Mouse (Mus musculus) hindbrain, embryonic 11.5 days (tissue): Measurements from ENCODE around the gene Gm10142. TPM values are rescaled to one million over a fixed set of nuclear protein-coding genes. Genes with fewer than 3 reads are reported as not detected.
A peak's percentile ranks its signal among the peaks of the same experiment; 100 is the strongest.
"Not testable (repeated sequence)": the region's sequence is repeated elsewhere in the genome, so short reads cannot be mapped to it uniquely, and the experiment has no call there.

Experiments used
- ATAC-seq: fragments of 200-750 bp; cut with Nextera tagmentation; 2 replicates; pipeline ENCODE4 v1.8.0; 2017; ENCODE audit warnings: mild to moderate bottlenecking, moderate TSS enrichment, moderate library complexity; ENCODE audit not compliant: low FRiP score
- DNase-seq: peaks from one replicate; pipeline ENCODE4 v3.0.0-alpha.2; 2015; ENCODE audit warnings: low spot score
- H3K27ac ChIP-seq: fragments of 300-500 bp; sonication (generic); 2 replicates; pipeline ENCODE4 v1.5.1; 2014; ENCODE audit warnings: mild to moderate bottlenecking, low read depth, low read length
- H3K27me3 ChIP-seq: fragments of 300-500 bp; sonication (generic); 2 replicates; pipeline ENCODE4 v1.6.1; 2014; ENCODE audit warnings: mild to moderate bottlenecking, low read length, moderate library complexity, mixed read lengths; ENCODE audit not compliant: control insufficient read depth, insufficient read depth
- H3K36me3 ChIP-seq: fragments of 300-500 bp; sonication (generic); 2 replicates; pipeline ENCODE4 v1.6.1; 2014; ENCODE audit warnings: mild to moderate bottlenecking, low read length, moderate library complexity, mixed read lengths; ENCODE audit not compliant: control insufficient read depth, insufficient read depth
- H3K4me1 ChIP-seq: fragments of 300-500 bp; sonication (generic); replicated peaks from 2 replicates; pipeline ENCODE4 v1.6.1; 2014; ENCODE audit warnings: low read length, mixed read lengths; ENCODE audit not compliant: control insufficient read depth, insufficient read depth
- H3K4me2 ChIP-seq: fragments of 300-500 bp; sonication (generic); replicated peaks from 2 replicates; pipeline ENCODE4 v1.6.1; 2014; ENCODE audit warnings: mild to moderate bottlenecking, low read depth, low read length
- H3K4me3 ChIP-seq: fragments of 300-500 bp; sonication (generic); 2 replicates; pipeline ENCODE4 v1.5.1; 2014; ENCODE audit warnings: low read depth, low read length
- H3K9ac ChIP-seq: fragments of 300-500 bp; sonication (generic); 2 replicates; pipeline ENCODE4 v1.6.1; 2014; ENCODE audit warnings: low read depth, low read length
- H3K9me3 ChIP-seq: fragments of 300-500 bp; sonication (generic); 2 replicates; pipeline ENCODE4 v1.6.1; 2016; ENCODE audit warnings: low read length; ENCODE audit not compliant: control insufficient read depth
- WGBS: fragments of 180-500 bp; shearing (Covaris S2); extraction: QIAGEN DNeasy Blood & Tissue Kit; methylation state at CpG from one replicate; pipeline ENCODE4 v1.1.7; 2014; 5-methylcytosine and 5-hydroxymethylcytosine counted together
- polyA plus RNA-seq: library from polyadenylated mRNA; unstranded; fragments of >200 nt; fragmentation: Nextera tagmentation; extraction: Ambion mirVana; gene quantifications from 2 replicates; pipeline ENCODE4 v1.2.1, GENCODE M21; 2014

Gm10142 gene
- polyA plus RNA-seq, 1 experiment from 2014 or later, result not detected

GRCm38 (mm10) chr10:77724855-77725254 is 9.2 kb downstream of the Gm10142 start:
- H3K36me3 ChIP-seq, result no peaks in the 10 kb centered on the region
- DNase-seq, result no peak
- no peak overlapping the region for H3K4me2 ChIP-seq
- ATAC-seq, result no peak
- H3K9ac ChIP-seq, result no peak overlapping the region
- no peaks in the 10 kb centered on the region for H3K9me3 ChIP-seq
- no peaks in the 10 kb centered on the region for H3K27me3 ChIP-seq
- WGBS, result 73% methylated on average over 8 of the region's 8 CpGs
- no peak overlapping the region for H3K4me3 ChIP-seq
- H3K4me1 ChIP-seq, result no peaks in the 10 kb centered on the region
- H3K27ac ChIP-seq, result no peak overlapping the region

- no peak within 1 kb of the TSS for H3K4me3 ChIP-seq
- ATAC-seq, result no peak
- 40% methylated on average over 3 of the region's 3 CpGs for WGBS
These were observed 10.6 kb downstream of the Gm10142 start, which contains the start of gene Gm10100 for GRCm38 (mm10) chr10:77726186-77726585. Gm10100 (plus strand) TSS chr10:77726486.

DNA sequence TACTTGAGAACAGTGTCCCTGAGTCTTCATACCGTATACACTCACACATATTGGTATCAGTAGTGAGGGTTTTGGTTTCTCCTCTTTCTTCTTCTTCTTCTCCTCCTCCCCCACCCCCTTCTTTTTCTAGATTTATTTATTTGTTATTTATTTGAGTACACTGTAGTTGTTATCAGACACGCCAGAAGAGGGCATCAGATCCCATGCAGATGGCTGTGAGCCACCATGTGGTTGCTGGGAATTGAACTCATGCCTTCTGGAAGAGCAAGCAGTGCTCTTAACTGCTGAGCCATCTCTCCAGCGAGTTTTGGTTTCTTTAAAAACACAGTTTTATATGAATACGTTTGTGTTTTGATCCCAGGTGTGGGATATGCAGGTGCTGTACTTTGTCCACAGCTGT is 12.7 kb downstream of the Gm10142 start:
- H3K27ac ChIP-seq, result no peak overlapping the region
- 65% methylated on average over 4 of the region's 4 CpGs for WGBS
- DNase-seq, result no peak
- H3K4me2 ChIP-seq, result no peak overlapping the region
- no peak for ATAC-seq
- no peaks in the 10 kb centered on the region for H3K27me3 ChIP-seq
- H3K9me3 ChIP-seq, result no peaks in the 10 kb centered on the region
- no peaks in the 10 kb centered on the region for H3K4me1 ChIP-seq
- H3K9ac ChIP-seq, result no peak overlapping the region
- no peaks in the 10 kb centered on the region for H3K36me3 ChIP-seq
- H3K4me3 ChIP-seq, result no peak overlapping the region

More at GRCm38 (mm10) chr10:77726186-77726585, 10.6 kb downstream of the Gm10142 start, which contains the start of gene Gm10100:
- no peaks in the 10 kb centered on the region for H3K27me3 ChIP-seq
- H3K36me3 ChIP-seq, result no peaks in the 10 kb centered on the region
- H3K9ac ChIP-seq, result no peak within 1 kb of the TSS
- no peak within 1 kb of the TSS for H3K4me2 ChIP-seq
- H3K9me3 ChIP-seq, result no peaks in the 10 kb centered on the region
- no peak within 1 kb of the TSS for H3K27ac ChIP-seq
- no peak for DNase-seq
- H3K4me1 ChIP-seq, result no peaks in the 10 kb centered on the region

- H3K4me1 ChIP-seq, result no peaks in the 10 kb centered on the region
- DNase-seq, result peak; percentile 41
- no peaks in the 10 kb centered on the region for H3K9me3 ChIP-seq
- no peaks in the 10 kb centered on the region for H3K27me3 ChIP-seq
- ATAC-seq, result no peak
- H3K36me3 ChIP-seq, result no peaks in the 10 kb centered on the region
- 48% methylated on average over 4 of the region's 4 CpGs for WGBS
- no peak overlapping the region for H3K4me2 ChIP-seq
- no peak overlapping the region for H3K27ac ChIP-seq
- no peak overlapping the region for H3K9ac ChIP-seq
- no peak overlapping the region for H3K4me3 ChIP-seq
These were observed 13.6 kb downstream of the Gm10142 start for GRCm38 (mm10) chr10:77729241-77729640.

DNA sequence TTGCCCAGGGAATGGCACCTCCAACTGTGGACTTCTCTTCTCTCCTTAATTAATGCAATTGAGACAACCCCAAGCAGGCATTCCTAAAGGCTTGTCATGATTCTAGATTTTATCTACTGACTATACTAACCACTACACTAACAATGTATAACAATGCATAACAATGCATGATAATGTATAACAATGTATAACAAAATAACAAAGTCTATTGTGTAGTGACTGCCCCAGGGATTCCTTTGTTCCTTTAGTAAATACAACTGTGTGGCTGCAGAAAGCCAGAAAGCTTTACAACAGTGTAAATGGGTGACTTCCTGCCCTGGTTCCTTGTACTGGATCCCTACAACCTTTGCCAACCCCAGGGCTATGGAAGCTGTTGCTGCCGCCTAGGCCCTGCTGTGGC is 20.3 kb downstream of the Gm10142 start:
- no peaks in the 10 kb centered on the region for H3K4me1 ChIP-seq
- no peak overlapping the region for H3K9ac ChIP-seq
- no peak overlapping the region for H3K4me3 ChIP-seq
- no peak for ATAC-seq
- no peak overlapping the region for H3K4me2 ChIP-seq
- H3K36me3 ChIP-seq, result no peaks in the 10 kb centered on the region
- no peaks in the 10 kb centered on the region for H3K9me3 ChIP-seq
- H3K27me3 ChIP-seq, result no peaks in the 10 kb centered on the region
- 96% methylated on average over 1 of the region's 1 CpGs for WGBS
- H3K27ac ChIP-seq, result no peak overlapping the region
- no peak for DNase-seq

DNA sequence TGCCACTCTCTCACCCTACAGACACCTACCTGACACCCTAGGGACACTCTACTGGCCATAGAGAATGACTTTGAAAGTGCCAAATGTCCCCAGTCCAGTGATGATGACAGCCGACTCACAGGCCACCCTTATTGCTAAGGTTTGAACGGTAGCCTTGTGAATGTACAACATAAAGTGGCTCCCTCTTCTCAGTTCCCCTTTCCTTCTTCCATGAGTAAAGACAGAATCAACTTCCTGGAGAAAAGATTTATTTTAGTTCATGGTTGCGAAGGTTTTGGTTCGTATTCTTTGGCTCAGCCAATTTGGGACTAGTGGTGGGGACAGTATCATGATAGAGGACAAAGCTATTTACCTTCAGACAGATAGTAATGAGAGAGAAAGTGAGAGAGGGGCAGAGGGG is 23.3 kb downstream of the Gm10142 start:
- H3K4me3 ChIP-seq, result no peak overlapping the region
- H3K4me2 ChIP-seq, result no peak overlapping the region
- no peaks in the 10 kb centered on the region for H3K36me3 ChIP-seq
- no peak overlapping the region for H3K9ac ChIP-seq
- 88% methylated on average over 4 of the region's 4 CpGs for WGBS
- DNase-seq (no peak), ATAC-seq (no peak)
- no peaks in the 10 kb centered on the region for H3K27me3 ChIP-seq
- no peaks in the 10 kb centered on the region for H3K4me1 ChIP-seq
- H3K9me3 ChIP-seq, result no peaks in the 10 kb centered on the region
- no peak overlapping the region for H3K27ac ChIP-seq

DNA sequence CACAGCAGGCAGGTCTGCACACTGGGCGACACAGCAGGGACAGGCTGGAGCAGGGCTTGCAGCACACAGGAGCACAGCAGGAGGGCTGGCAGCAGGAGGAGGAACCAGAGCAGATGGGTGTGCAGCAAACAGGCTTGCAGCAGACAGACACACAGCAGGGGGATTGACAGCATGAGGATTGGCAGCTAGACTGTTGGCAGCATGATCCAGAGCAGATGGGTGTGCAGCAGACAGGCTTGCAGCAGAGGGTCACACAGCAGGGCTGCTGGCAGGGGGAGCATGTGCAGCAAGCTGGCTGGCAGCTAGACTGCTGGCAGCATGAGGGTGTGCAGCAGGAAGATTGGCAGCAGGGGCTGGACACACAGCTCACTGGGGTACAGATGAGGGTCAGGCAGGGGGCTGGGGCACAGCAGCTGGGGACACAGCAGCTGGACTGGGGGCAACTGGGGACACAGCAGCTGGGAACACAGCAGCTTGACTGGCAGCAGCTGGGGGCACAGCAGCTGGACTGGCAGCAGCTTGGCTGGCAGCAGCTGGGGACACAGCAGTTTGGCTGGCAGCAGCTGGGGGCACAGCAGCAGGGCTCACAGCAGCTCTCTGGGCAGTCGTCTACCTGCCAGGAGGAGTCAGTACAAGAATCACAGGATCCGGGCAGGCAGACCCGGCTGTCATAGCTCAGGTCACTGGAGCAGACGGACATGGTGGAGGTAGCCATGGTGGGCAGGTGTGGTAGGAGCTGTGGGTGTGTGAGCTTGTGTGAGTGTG is 26.5 kb downstream of the Gm10142 start, which contains the start of gene Gm18596:
Gene Gm18596 (minus strand): TSS at position 715 of the 765 bp plus-strand sequence.
- not testable (repeated sequence) for H3K27me3 ChIP-seq, H3K27ac ChIP-seq, H3K36me3 ChIP-seq, H3K4me1 ChIP-seq, H3K9ac ChIP-seq, H3K4me2 ChIP-seq, H3K4me3 ChIP-seq, DNase-seq, H3K9me3 ChIP-seq, ATAC-seq
- WGBS, result 51% methylated on average over 4 of the region's 5 CpGs

DNA sequence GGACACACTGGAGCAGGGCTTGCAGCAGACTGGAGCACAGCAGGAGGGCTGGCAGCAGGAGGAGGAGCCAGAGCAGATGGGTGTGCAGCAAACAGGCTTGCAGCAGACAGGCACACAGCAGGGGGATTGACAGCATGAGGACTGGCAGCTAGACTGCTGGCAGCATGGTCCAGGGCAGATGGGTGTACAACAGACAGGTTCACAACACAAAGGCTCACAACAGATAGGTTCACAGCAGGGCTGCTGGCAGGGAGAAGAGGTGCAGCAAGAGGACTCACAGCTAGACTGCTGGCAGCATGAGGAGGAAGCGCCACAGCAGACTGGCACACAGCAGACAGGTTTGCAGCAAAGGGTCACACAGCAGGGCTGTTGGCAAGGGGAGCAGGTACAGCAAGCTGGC is 35.1 kb downstream of the Gm10142 start:
- H3K27ac ChIP-seq, H3K9me3 ChIP-seq, H3K36me3 ChIP-seq, ATAC-seq, H3K4me2 ChIP-seq, H3K9ac ChIP-seq, H3K27me3 ChIP-seq, H3K4me1 ChIP-seq, H3K4me3 ChIP-seq, DNase-seq: not testable (repeated sequence)
- 72% methylated on average over 1 of the region's 1 CpGs for WGBS

GRCm38 (mm10) chr10:77751254-77751653 is 35.6 kb downstream of the Gm10142 start, which contains the start of gene Gm9736:
Gm9736 (minus strand) TSS chr10:77751354.
- H3K9ac ChIP-seq, DNase-seq, H3K27me3 ChIP-seq, H3K36me3 ChIP-seq, H3K4me2 ChIP-seq, H3K4me1 ChIP-seq, ATAC-seq, H3K9me3 ChIP-seq, H3K4me3 ChIP-seq, H3K27ac ChIP-seq: not testable (repeated sequence)
- WGBS, result 50% methylated on average over 1 of the region's 1 CpGs
